Mouse (Mus musculus): ENCODE measurements at regions not wholly inside any gene's neighbourhood (a gene's known extent, or its start where the extent isn't known, plus 50 kb on each side); places are given as distances from the start of the nearest gene placed in this dataset.

GRCm38 (mm10) chr5:40780363-40780762, 927.6 kb downstream of the Rab28 start:
- DNase-seq = no peak

DNA sequence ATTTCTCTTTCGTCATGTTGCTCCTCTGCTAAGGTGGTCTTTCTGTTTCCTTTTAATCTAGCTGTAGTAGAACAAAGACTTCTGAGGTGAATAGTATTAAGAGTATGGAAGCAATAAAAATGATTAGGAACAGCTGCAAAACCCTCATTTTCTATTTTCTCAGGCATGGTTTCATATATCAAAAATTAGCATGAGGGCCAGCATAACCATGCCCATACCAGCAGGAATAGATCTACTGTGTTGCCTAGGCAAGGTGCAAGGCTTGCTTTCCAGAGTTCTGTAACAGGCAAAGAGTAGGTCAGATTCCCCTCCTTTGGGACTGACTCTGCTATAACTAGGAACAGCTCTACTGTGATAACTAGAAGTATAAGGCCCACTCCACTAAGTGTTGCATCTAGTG, 928.1 kb downstream of the Rab28 start:
- DNase-seq = no peak

GRCm38 (mm10) chr5:40775856-40776255, 932.1 kb downstream of the Rab28 start:
- no peak for DNase-seq

- no peak for DNase-seq
Observed at GRCm38 (mm10) chr5:40760224-40760623, 947.7 kb downstream of the Rab28 start.

DNA sequence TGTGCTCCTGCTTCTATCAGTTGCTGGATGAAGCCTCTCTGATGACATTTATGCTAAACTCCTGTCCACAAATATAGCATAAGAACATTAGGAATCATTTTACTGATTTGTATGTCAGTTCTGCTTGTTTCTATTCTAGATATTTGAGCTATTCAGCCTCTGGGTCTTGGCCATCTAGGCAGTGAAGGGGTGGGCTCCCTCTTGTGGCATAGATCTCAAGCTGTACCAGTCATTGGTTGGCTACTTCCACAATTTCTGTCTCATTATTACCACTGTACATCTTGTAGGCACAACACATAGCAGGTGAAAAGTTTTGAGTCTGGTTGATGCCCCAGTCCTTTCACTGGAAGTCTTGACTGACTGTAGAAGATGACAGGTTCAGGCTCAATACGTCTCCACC, 957.9 kb downstream of the Rab28 start:
- peak; percentile 8 for DNase-seq

- no peak for DNase-seq
Observed at GRCm38 (mm10) chr5:40735660-40736059, 972.3 kb downstream of the Rab28 start.

GRCm38 (mm10) chr5:40733844-40734566, 974.0 kb downstream of the Rab28 start:
- peak; percentile 36 for DNase-seq

GRCm38 (mm10) chr5:40714497-40715128, 959.3 kb upstream of the Hs3st1 start:
- DNase-seq = no peak

GRCm38 (mm10) chr5:40701651-40702050, 946.4 kb upstream of the Hs3st1 start:
- no peak for DNase-seq

GRCm38 (mm10) chr5:40697517-40698298, 942.4 kb upstream of the Hs3st1 start:
- no peak for DNase-seq

Data from kidney, postnatal 10 days (tissue).